Mouse (Mus musculus) embryonic facial prominence, embryonic 14.5 days (tissue): ENCODE results near the gene Atp6v0c. TPM values are rescaled to one million over a fixed set of nuclear protein-coding genes. Genes with fewer than 3 reads are reported as not detected.

Experiments
- ATAC-seq: fragments of 200-750 bp; cut with Nextera tagmentation; 2 replicates; pipeline ENCODE4 v1.8.0; 2017; ENCODE audit warnings: low read depth, moderate number of reproducible peaks, moderate TSS enrichment
- DNase-seq: peaks from one replicate; pipeline ENCODE4 v3.0.0-alpha.2; 2015; ENCODE audit warnings: low spot score
- H3K27ac ChIP-seq: fragments of 300-500 bp; sonication (generic); replicated peaks from 2 replicates; pipeline ENCODE4 v1.5.1; 2014; ENCODE audit warnings: low read depth, mild to moderate bottlenecking, low read length, moderate library complexity
- H3K27me3 ChIP-seq: fragments of 300-500 bp; sonication (generic); replicated peaks from 2 replicates; pipeline ENCODE4 v1.6.1; 2014; ENCODE audit warnings: low read length; ENCODE audit not compliant: control insufficient read depth, insufficient read depth
- H3K36me3 ChIP-seq: fragments of 300-500 bp; sonication (generic); 2 replicates; pipeline ENCODE4 v1.6.1; 2014; ENCODE audit warnings: low read length, mixed read lengths; ENCODE audit not compliant: control insufficient read depth, insufficient read depth
- H3K4me1 ChIP-seq: fragments of 300-500 bp; sonication (generic); 2 replicates; pipeline ENCODE4 v1.6.1; 2014; ENCODE audit warnings: antibody characterized with exemption, low read length; ENCODE audit not compliant: control insufficient read depth, insufficient read depth
- H3K4me2 ChIP-seq: fragments of 300-500 bp; sonication (generic); 2 replicates; pipeline ENCODE4 v1.6.1; 2014; ENCODE audit warnings: low read depth, mild to moderate bottlenecking, low read length, moderate library complexity, mixed read lengths
- H3K4me3 ChIP-seq: fragments of 300-500 bp; sonication (generic); 2 replicates; pipeline ENCODE4 v1.5.1; 2014; ENCODE audit warnings: low read depth, mild to moderate bottlenecking, low read length
- H3K9ac ChIP-seq: fragments of 300-500 bp; sonication (generic); 2 replicates; pipeline ENCODE4 v1.6.1; 2014; ENCODE audit warnings: low read depth, mild to moderate bottlenecking, low read length, moderate library complexity, mixed read lengths
- H3K9me3 ChIP-seq: fragments of 300-500 bp; sonication (generic); 2 replicates; pipeline ENCODE4 v1.6.1; 2016; ENCODE audit warnings: low read length; ENCODE audit not compliant: control insufficient read depth
- WGBS: fragments of 180-500 bp; shearing (Covaris S2); extraction: QIAGEN DNeasy Blood & Tissue Kit; methylation state at CpG from one replicate; pipeline ENCODE4 v1.1.7; 2014; 5-methylcytosine and 5-hydroxymethylcytosine counted together
- polyA plus RNA-seq: library from polyadenylated mRNA; unstranded; fragments of >200 nt; fragmentation: Nextera tagmentation; extraction: Ambion mirVana; gene quantifications from 2 replicates; pipeline ENCODE4 v1.2.1, GENCODE M21; 2014

Gene Atp6v0c
- polyA plus RNA-seq, 1 experiment from 2014 or later, result 574 TPM

DNA sequence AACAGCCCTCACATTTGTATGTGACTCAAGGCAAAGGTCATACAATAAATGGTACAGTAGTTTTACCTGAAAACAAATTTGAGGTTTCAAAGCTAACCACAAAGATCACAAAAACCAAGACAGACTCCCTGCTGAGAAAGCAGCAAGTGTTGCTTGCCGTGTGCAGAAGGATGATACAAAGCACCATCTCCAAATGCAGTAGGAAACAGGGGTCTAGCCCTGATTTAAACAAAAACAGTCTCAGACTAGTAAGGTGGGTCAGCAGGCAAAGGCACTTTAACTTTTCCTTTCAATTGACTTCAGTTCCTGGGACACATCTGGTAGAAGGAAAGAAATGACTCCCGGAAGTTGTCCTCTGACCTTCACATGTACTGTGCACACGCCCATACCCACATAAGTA is 42.7 kb downstream of the Atp6v0c start:
- no peaks in the 10 kb centered on the region for H3K27me3 ChIP-seq
- no peak overlapping the region for H3K27ac ChIP-seq
- no peaks in the 10 kb centered on the region for H3K9me3 ChIP-seq
- DNase-seq (no peak), ATAC-seq (no peak)
- no peaks in the 10 kb centered on the region for H3K36me3 ChIP-seq
- H3K4me1 ChIP-seq, result peaks cover 5% of the 10 kb centered on the region
- H3K4me2 ChIP-seq, result no peak overlapping the region
- H3K9ac ChIP-seq, result no peak overlapping the region
- WGBS, result 61% methylated on average over 3 of the region's 3 CpGs
- H3K4me3 ChIP-seq, result no peak overlapping the region

DNA sequence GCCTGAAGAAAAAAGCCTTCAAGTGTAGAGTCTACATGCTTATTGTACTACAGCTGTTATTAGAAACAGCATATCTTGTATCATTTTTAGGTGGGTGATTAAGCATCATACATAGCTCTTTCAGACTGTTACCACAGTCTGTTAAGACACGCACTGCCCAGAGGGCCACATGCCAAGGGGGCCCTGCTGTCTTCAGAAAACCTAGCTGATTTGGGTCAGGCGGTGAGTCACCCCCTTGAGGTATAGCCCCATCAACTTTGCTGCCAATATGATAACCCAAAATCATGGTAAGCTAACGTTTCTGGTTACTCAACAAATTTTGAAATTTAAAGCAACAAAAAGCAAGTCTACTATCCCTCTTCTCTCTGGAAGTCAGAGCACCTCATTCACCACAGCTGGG is 50.1 kb downstream of the Atp6v0c start:
- H3K27me3 ChIP-seq, result no peaks in the 10 kb centered on the region
- H3K4me2 ChIP-seq, result no peak overlapping the region
- no peak overlapping the region for H3K27ac ChIP-seq
- H3K36me3 ChIP-seq, result no peaks in the 10 kb centered on the region
- DNase-seq, result no peak
- H3K9me3 ChIP-seq, result no peaks in the 10 kb centered on the region
- H3K4me3 ChIP-seq, result no peak overlapping the region
- ATAC-seq, result no peak
- peaks cover 11% of the 10 kb centered on the region for H3K4me1 ChIP-seq
- H3K9ac ChIP-seq, result no peak overlapping the region
- 74% methylated on average over 3 of the region's 3 CpGs for WGBS

Other genes with a start within 250 kb of the Atp6v0c start
- not detected in 2 replicates for gene Sbp, start 228.0 kb downstream of the Atp6v0c start, polyA plus RNA-seq
- not detected in 2 replicates for gene Sbpl, start 214.4 kb downstream of the Atp6v0c start, polyA plus RNA-seq
- not detected in 2 replicates for gene Prss30, start 189.1 kb downstream of the Atp6v0c start, polyA plus RNA-seq
- gene Prss22, start 171.6 kb downstream of the Atp6v0c start, polyA plus RNA-seq, result 0.50 and 0.56 TPM in 2 replicates
- 0.60 and 1.0 TPM in 2 replicates for gene Prss27, start 131.6 kb downstream of the Atp6v0c start, polyA plus RNA-seq
- gene Kctd5, start 96.2 kb downstream of the Atp6v0c start, polyA plus RNA-seq, result 56.3 and 57.6 TPM in 2 replicates
- gene Pdpk1, start 18.8 kb downstream of the Atp6v0c start, polyA plus RNA-seq, result 40.6 and 46.3 TPM in 2 replicates
- gene Amdhd2, start 5.9 kb downstream of the Atp6v0c start, polyA plus RNA-seq, result 28.3 and 33.3 TPM in 2 replicates
- 4.6 and 6.4 TPM in 2 replicates for gene Tbc1d24, start 35.9 kb upstream of the Atp6v0c start, polyA plus RNA-seq
- 9.6 and 10.7 TPM in 2 replicates for gene Ntn3, start 39.8 kb upstream of the Atp6v0c start, polyA plus RNA-seq
- 9.2 and 9.9 TPM in 2 replicates for gene Tedc2, start 51.1 kb upstream of the Atp6v0c start, polyA plus RNA-seq
- gene Ccnf, start 81.8 kb upstream of the Atp6v0c start, polyA plus RNA-seq, result 42.2 and 48.1 TPM in 2 replicates
- not detected in 2 replicates for gene Abca17, start 181.4 kb upstream of the Atp6v0c start, polyA plus RNA-seq
- 10.1 TPM in 2 replicates for gene Abca3, start 182.2 kb upstream of the Atp6v0c start, polyA plus RNA-seq
- gene Rnps1, start 244.9 kb upstream of the Atp6v0c start, polyA plus RNA-seq, result 202 and 224 TPM in 2 replicates